Mouse (Mus musculus) midbrain, embryonic 13.5 days (tissue): Measurements from ENCODE around the gene Rsrp1. TPM values are rescaled to one million over a fixed set of nuclear protein-coding genes. Genes with fewer than 3 reads are reported as not detected.

Experiments used
- polyA plus RNA-seq: library from polyadenylated mRNA; unstranded; fragments of >200 nt; fragmentation: Nextera tagmentation; extraction: Ambion mirVana; gene quantifications from 2 replicates; pipeline ENCODE4 v1.2.1, GENCODE M21; 2015

Rsrp1 gene
- polyA plus RNA-seq, 1 experiment from 2014 or later = 601 TPM

Other genes with a start within 250 kb of the Rsrp1 start
- 1.9 and 2.4 TPM in 2 replicates for gene Man1c1, start 219.3 kb upstream of the Rsrp1 start, polyA plus RNA-seq
- gene Ldlrap1, start 155.6 kb upstream of the Rsrp1 start, polyA plus RNA-seq = 2.4 and 3.4 TPM in 2 replicates
- 114 and 117 TPM in 2 replicates for gene Maco1, start 70.2 kb upstream of the Rsrp1 start, polyA plus RNA-seq
- gene Rhd, start 59.1 kb upstream of the Rsrp1 start, polyA plus RNA-seq = 0.73 and 1.1 TPM in 2 replicates
- gene Tmem50a, start 8.6 kb upstream of the Rsrp1 start, polyA plus RNA-seq = 203 and 209 TPM in 2 replicates
- 74.0 and 75.3 TPM in 2 replicates for gene Syf2, start 7.3 kb downstream of the Rsrp1 start, polyA plus RNA-seq
- not detected in 2 replicates for gene Runx3, start 197.1 kb downstream of the Rsrp1 start, polyA plus RNA-seq